Mouse (Mus musculus) v-Abl transformed pro-B cells (cell line): ENCODE results near the gene Cadm2.

Experiments
- in situ Hi-C, 2 experiments: fragments of 400-800 bp; cut with MboI; formaldehyde crosslinking; loops; one replicate each; pipeline ENCODE4 v1.15.1; 2025; ENCODE audit not compliant: unreplicated experiment in 2 of 2

Gene Cadm2

DNA sequence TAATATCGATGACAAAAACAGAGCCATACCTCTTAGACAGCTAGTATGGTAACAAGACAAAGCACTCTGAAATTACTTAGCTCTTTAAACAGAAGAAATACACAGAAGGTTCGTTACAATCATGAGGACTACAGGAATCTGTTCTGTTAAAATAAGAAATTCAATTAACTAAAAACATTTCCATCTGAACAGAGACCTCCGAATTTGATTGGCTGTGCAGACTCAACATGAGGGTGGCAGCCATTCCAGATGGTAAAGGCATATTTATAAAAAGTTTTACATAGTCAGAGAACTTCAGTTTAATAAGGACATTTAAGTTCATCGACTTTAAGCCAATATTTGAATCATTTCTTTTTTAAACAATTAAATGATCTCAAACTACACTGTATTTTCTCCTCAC lies 105.2 kb downstream of the Cadm2 start:
- in situ Hi-C loops: no loop called here

DNA sequence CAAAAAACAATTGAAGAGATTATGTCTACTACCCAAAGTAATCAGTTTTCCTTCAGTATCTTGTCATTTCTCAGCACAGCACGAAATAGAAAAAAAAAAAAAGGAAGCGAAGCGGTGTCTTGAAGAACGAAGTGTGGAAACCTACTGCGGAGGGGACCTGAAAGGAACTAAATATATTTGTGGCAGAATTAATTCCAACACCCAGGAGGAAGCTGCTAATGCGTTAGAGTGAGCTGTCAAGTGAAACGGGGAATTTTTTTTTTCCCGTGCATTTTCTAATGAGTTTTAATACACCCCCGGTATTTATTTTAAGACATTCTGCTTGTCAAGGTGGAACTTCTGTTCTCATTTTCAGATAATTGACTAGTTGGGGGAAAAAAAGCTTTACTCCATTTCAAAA lies 111.6 kb downstream of the Cadm2 start:
- in situ Hi-C loops: no loop called here

- in situ Hi-C loops: no loop called here
These were observed 138.2 kb downstream of the Cadm2 start for GRCm38 (mm10) chr16:67482542-67482941.

GRCm38 (mm10) chr16:67467041-67467440 lies 153.7 kb downstream of the Cadm2 start:
- in situ Hi-C loops: no loop called here

DNA sequence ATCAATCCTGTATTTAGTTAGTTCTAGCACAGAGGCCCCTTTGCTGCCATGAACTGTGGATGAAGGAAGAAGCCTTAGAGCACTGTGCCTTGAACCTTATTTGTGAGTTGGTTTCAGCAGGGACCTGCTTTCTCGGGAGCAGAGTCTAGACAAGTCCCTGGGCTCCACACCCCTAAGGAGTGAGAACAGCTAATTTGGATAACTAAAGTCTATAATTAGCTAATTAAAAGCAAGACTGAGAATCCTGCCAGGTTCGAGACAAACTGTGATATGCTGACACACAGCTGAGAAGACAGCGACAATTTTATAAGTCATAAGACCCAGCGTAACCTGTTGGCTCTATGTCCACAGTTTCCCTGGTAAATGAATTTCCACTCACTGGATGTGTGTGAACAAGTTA lies 184.4 kb downstream of the Cadm2 start:
- in situ Hi-C loops: no loop called here

DNA sequence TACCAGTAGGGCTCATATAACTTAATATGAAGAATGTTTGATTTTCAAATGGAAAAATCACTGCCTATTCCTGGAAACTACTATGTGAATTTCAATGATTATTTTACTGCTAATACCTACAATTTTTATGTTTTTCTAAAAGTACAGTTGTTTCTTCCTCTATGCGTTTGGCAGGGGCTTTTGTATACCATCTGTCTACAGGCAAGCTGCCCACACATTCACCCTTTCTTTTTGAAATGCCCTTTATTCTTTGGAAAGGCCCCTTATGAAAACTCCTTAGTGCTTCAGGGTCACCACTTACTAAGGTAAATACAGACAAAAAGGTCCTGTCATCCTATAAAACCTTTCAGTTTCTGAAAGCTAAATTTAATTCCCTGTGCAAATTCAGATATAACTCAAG lies 195.3 kb downstream of the Cadm2 start:
- in situ Hi-C loops: no loop called here

- in situ Hi-C loops: no loop called here
These were observed 209.8 kb downstream of the Cadm2 start for GRCm38 (mm10) chr16:67410926-67411325.

- in situ Hi-C loops: no loop called here
These were observed 210.2 kb downstream of the Cadm2 start for GRCm38 (mm10) chr16:67410482-67410881.

GRCm38 (mm10) chr16:67367745-67368144 lies 253.0 kb downstream of the Cadm2 start:
- in situ Hi-C loops: no loop called here

- in situ Hi-C loops: no loop called here
These were observed 272.7 kb downstream of the Cadm2 start for GRCm38 (mm10) chr16:67348011-67348410.

GRCm38 (mm10) chr16:67347561-67347960 lies 273.1 kb downstream of the Cadm2 start:
- in situ Hi-C loops: no loop called here

DNA sequence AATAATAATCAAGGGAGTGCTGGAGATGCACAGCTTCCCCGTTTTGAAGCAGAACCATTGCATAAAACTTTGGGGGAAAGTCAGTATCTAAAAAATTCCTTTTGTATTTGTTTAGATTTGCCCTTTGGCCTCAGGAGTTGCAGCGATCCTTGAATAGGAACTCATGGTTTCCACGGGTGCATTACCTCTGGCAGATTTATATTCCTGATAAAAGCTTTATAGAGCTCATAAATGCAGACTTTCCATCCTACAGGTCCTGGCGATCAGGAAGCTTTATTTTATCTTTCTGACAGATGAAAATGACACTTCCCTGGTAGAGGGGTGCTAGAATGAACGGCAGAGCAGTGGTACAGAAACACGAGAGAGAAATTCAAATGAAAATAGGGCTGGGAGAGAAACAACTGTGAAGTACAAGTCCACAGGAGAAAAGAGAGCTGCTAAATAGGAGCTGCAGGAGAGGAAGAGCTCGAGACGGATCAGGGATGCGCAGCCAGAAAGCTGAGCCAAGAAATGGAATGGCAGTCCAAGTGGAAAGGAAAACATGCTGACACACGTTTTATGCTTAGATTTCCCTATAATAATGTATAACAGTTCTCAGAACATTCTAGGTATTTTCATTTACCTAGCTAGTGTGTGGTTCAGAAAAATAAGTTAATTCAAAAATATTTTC lies 274.0 kb downstream of the Cadm2 start:
- in situ Hi-C loops: no loop called here

DNA sequence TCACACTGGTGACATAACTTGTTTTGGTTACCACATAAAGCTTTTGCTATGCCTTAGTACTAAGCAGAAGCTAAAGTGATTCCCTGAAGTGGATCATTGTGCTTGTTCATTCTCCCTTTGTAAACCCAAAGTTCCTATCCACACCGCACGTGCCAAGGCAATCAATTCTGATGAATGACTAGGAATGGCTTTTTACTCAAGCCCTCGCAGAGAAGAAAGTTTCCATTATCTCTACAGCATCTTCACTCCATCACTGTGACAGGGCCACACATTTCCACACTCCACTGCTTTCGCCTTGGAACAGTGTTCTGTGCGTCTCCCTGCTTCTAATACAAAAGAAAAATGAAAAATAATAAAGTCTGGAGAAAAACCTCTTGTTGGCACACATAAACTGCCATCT lies 276.5 kb downstream of the Cadm2 start:
- in situ Hi-C loops: no loop called here

DNA sequence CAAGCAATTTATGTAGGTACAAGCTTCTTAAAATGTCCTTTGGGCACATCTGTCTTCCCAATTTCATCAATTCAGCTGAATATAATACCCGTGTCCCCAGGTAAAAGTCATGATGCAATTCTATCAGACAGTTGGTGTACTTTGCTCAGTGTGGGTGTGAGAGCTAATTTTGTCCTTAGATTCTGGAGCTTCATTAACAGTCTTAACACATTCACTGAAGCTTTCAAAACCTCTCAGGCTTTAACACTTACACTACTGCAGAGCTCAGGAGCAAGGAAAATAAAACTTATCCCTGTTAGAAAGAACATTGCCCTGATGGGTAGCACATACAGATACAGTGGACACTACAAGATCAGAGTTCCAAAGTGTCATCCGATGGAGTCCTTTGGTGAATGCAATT lies 309.7 kb downstream of the Cadm2 start:
- in situ Hi-C loops: no loop called here

- in situ Hi-C loops: no loop called here
These were observed 336.0 kb downstream of the Cadm2 start for GRCm38 (mm10) chr16:67284664-67285063.

GRCm38 (mm10) chr16:67243598-67243997 lies 377.1 kb downstream of the Cadm2 start:
- in situ Hi-C loops: no loop called here

- in situ Hi-C loops: no loop called here
These were observed 385.8 kb downstream of the Cadm2 start for GRCm38 (mm10) chr16:67234862-67235261.

- in situ Hi-C loops: no loop called here
These were observed 394.0 kb downstream of the Cadm2 start for GRCm38 (mm10) chr16:67226696-67227095.

DNA sequence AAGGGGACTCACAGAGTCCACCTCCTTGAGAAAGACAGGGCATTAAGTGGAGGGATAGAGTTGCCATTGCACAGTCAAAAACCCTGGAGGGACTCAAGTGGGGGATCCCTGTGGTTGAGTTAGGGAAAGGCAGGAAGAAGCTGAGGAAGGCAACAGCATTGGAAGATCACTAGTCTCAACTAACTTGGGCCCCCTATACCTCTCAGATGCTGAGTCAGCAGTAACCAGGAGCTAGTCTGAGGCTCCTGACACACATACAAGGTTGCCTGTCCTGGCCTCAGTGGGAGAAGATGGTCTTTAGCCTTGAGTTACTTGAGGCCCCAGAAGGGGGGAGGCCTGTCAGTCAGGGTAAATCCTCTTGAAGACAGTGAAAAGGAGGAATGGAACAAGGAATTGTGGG lies 417.4 kb downstream of the Cadm2 start:
- in situ Hi-C loops: no loop called here

DNA sequence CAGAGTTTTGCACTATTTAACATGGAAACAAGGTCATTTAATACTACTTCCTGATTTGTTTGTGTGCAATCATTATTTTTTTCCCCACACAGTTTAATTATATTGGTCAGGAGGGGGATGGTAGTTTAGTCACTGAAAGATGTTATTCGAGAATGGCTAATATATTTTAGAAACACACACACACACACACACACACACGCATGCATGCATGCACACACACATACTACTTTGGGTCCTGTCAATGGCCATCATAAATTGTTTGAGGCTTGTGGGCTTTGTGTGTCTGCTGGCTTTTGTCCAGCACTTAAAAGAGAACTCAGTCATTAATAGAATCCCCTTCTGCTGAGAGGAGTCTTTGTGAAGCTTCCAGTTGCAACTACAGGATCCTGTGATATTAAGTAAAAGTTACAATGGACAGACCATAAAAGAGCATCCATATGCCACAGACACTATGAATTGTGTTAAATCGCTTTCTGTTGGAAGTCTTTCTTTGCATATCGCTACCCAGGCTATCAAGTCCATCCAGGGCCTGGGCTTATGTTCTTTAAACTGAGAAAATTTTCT lies 427.8 kb downstream of the Cadm2 start:
- in situ Hi-C loops: no loop called here

DNA sequence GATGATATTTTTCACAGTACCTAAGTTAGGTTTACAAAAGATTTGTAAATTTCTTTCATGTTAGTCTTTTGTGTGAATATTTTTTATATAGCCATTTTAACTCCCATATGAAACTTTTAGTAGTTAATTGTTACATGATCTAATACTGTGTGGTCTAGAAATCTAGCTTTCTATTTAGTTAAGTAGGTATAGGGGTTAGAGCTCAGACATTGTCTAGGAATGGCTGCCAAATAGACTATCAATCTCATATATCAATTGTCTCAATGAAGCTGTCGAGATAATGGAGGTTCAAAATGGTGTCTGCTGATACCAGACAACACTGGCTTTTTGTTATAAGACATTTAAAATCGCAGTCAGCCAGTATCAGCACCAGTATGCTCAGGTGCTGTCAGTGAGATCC lies 428.3 kb downstream of the Cadm2 start:
- in situ Hi-C loops: no loop called here

DNA sequence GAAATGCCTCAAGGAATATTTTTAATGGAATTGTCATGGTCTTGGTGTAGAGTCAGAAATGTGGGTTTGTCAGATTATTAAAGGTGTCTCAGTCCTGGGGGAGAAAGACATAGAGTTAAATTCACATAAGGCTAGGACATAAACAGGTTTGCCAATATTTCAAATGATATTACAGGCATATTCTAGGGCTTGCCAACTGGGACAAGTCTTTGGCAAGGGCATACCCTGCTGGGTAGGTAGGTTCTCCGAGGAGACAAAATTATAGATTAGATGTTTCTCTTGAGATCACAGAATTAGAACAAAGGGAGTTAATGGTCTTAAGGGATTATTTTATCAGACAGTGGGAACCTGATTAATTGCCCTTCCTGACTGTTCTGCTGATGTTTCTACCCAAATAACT lies 434.4 kb downstream of the Cadm2 start:
- in situ Hi-C loops: no loop called here

DNA sequence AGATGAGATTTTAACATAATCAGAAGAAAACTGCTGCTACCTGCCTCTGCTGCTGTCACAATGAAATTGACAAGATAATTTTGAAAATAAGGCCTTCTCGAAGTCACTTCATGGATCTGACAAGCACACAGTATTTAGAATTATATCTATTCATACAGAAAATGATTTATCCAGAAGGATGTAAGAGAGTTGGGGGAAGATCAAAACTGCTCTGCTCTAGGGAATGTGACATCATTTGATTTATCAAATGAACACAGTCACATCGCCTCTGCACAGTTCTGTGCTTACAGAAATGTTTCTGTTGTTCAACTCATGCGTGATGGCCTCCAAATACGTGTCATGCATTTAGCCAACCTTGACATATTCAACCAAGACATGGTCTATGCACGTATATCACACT lies 437.8 kb downstream of the Cadm2 start:
- in situ Hi-C loops: no loop called here
